Mouse (Mus musculus): Measurements from ENCODE around the gene Mgat4e. TPM values are rescaled to one million over a fixed set of nuclear protein-coding genes. Genes with fewer than 3 reads are reported as not detected.
"Not testable (repeated sequence)": the region's sequence is repeated elsewhere in the genome, so short reads cannot be mapped to it uniquely, and the experiment has no call there.

Gene Mgat4e
- total RNA-seq, 2 experiments from 2014 or later = not detected

DNA sequence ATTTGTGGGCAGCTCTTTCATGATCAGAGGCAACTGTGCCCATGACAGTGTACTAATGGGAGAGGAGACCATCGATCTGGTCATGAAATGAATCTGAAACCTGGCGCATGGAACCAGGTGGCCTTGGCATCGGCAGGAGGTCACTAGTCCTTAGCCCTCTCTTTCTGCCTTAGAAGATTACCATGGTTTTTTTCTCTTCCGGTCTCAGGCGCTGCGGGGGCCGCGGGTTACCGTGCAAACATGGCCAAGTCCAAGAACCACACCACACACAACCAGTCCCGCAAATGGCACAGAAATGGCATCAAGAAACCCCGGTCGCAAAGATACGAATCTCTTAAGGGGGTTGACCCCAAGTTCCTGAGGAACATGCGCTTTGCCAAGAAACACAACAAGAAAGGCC is 31.6 kb downstream of the Mgat4e start:
- not testable (repeated sequence) for DNase-seq (ENCODE audit: low spot score in 2 of 2)
- intact Hi-C loops (cut with DNase I) = loop anchor here (5.0 kb wide), 1 partner anchor 69 kb away; no protein-coding TSS in a partner anchor

DNA sequence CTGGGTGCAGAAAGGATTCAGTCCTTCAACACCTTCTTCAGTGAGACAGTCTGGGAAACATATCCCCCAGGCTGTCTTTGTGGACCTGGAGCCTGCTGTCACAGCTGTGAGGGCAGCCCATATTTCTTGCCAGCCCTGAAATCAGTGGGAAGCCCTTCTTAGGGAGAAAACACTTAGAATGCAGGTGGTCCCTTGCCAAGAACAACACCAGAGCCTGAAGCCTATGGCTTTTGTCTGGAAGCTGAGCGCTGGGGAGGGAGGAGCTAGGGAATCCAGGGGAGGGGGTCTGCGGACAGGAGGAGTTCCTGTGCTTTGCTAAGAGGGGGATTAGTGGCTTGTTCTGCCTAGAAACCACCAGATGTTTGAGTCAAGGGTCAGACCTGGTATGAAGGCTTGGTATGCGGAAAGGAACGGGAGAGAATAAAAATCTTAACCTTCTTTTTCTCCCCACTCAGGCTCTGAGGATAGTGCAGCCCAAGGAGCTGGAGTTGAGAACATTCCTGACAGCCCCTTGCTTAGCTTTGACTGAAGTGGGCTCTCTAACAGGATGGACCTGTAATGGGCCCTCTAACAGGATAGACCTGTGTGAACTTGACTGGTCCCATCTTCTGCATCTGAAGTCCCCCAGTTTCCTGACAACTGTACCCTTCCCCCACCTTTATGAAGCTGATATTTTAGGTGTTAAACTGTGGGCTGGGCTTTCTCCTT is 32.8 kb downstream of the Mgat4e start:
- intact Hi-C loops (cut with DNase I) = loop anchor here (5.0 kb wide), 1 partner anchor 71 kb away; no protein-coding TSS in a partner anchor
- no peak for DNase-seq (ENCODE audit: low spot score in 2 of 2)

DNA sequence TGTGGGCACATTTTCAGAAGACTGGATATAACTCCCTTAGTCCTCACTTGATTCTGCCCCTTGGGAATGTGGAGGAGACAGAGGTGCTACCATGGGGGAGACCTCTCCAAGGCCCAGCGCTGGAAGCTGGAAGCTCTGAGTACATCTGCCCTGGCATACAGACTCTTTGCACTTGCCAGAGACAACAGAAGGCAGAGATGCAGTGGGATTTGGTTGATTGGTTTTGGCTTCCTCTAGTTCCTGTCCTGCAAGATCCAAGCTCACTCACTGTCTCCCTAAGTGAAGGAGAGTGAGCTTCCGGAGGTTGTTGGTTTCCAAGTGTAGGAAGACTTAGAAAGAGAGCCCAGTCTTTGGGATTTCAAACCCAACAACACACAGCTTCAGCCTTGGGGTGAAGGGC is 33.6 kb downstream of the Mgat4e start:
- intact Hi-C loops (cut with DNase I) = loop anchor here (5.0 kb wide), 1 partner anchor 71 kb away; no protein-coding TSS in a partner anchor
- no peak for DNase-seq (ENCODE audit: low spot score in 2 of 2)

DNA sequence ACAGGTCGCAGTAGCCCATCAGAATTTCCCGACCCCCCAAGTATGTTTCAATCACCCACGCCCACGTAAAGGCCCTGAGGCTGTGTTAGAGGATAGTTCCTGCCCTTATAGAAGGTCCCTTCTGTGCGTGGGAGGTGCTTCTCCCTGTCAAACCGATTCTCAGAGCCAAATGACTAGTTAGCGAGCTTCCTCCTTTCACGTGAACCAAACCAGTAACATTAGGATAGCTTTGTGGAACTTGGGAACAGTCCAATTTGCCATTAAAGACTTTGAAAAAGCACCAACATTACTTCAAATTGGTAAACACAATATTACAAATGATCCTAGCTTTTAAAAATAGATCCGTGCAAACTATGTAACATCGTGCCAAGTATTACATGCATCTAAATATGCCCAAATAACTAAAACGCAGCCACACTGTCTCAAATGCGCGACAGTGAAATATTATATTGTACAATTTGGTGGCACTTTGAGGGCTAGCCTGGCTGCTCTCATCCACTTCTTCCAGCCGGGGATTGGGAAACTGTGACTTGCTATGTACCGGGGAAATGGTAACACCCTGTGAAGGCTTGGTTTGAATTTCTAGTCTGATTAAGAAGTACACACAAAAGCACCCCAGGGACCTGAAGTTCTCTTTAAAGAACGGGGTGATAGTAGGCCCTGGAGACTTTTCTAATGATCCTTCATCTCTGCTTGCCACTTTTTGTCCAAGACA is 35.4 kb downstream of the Mgat4e start:
- intact Hi-C loops (cut with DNase I) = no loop called here
- no peak for DNase-seq (ENCODE audit: low spot score in 2 of 2)

DNA sequence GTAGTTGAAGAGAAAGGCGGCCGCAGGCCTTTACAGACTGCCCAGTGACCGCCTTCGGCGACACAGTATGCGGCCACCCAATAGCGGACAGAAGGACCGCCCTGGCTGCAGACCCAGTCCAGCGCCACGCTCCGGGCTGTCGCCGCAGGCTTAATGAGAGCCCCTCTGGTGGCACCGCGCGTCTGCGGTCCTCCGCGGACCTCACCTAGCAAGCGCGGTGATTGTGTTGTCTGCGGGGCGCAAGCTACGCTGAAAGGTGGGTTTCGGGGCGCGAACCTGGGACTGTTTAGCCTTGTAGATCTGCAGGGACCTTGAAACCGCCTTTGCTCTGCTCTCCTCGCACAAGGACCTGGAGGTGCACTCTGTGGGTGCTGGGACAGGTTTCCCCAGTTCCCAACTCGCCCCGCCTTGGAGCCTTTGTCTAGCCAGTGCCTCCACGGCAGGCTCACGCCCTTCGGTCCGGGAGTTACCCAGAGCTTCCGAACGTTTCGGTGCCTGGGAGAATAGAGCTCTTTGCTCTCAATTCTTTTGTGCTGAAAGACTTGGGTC is 36.1 kb downstream of the Mgat4e start:
- intact Hi-C loops (cut with DNase I) = no loop called here

DNA sequence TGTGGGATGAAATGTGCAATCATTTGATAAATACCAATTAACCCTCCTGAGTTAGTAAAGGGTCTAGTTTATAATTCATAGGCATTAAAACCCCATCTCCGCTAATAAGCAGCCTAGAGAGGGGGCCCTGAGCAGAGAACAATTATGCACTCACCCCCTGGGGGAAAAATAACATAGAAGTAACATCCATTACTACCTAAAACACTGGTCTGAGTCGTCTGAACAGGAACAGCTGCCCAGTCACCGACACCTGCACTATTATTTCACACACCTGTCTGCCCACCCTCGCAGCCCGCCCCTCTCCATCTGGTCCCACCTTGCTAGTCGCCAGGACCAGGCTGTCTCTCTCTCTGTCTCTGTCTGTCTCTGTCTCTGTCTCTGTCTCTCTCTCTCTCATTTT is 36.9 kb downstream of the Mgat4e start:
- intact Hi-C loops (cut with DNase I) = no loop called here

More for the DNA sequence above, 36.1 kb downstream of the Mgat4e start:
- DNase-seq (ENCODE audit: low spot score in 2 of 2) = no peak

DNA sequence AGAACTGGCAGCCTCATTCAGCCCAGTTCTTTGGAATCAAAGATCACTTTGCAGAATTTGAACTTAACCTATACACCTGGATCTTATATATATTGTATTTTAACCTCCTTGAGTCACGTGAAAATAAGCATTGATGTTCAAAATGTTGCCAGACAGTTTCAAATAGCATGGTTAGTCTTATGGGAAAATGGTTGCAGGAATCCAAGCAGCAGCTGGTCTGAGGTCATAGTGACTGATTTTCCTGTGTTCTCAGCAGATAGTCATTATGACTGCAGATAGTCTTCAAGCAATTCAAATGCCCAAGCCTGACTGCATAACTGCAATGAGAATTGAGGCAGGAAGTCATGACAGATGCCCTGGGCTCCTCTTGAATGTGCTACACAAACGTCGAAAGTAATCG is 37.3 kb downstream of the Mgat4e start:
- intact Hi-C loops (cut with DNase I) = no loop called here
- no peak for DNase-seq (ENCODE audit: low spot score in 2 of 2)

More for the DNA sequence above, 36.9 kb downstream of the Mgat4e start:
- DNase-seq (ENCODE audit: low spot score in 2 of 2) = no peak

DNA sequence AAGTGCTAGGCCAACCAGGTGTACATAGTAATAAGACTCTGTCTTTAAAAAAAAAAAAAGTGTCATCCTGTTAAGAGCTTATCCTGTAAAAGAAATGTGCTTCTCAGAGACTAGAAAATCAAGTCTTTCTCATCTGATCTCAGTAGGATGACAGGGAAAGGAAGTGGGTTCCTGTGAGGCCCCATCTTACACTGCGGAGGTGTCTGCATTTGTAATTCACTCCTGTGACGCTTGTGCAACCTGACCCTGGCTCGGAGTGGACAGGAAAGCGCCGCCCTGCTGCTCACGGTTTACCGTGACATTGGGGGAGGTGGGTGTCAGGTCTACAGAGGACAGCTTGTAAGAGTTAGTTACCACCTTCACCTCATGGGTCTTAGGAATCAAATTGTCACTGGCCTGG is 39.5 kb downstream of the Mgat4e start:
- intact Hi-C loops (cut with DNase I) = no loop called here
- DNase-seq (ENCODE audit: low spot score in 2 of 2) = no peak

DNA sequence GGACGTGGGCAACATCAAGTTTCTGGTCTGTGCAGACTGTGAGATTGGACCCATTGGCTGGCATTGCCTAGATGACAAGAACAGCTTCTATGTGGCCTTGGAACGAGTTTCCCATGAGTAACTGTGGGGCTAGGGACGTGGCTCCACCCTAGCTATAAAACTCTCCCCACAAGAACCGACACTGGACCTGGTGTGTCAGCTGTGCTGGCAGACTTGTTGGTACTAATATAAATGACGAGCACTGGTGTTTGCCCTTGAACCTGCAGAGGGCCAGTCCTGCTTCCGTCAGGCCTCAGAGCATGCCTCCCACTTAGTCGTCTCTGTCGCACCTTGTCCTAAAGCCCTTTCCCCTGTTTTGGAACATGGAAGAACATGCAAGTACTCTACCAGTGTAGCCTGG is 43.3 kb downstream of the Mgat4e start:
- DNase-seq (ENCODE audit: low spot score in 2 of 2) = no peak
- intact Hi-C loops (cut with DNase I) = no loop called here

DNA sequence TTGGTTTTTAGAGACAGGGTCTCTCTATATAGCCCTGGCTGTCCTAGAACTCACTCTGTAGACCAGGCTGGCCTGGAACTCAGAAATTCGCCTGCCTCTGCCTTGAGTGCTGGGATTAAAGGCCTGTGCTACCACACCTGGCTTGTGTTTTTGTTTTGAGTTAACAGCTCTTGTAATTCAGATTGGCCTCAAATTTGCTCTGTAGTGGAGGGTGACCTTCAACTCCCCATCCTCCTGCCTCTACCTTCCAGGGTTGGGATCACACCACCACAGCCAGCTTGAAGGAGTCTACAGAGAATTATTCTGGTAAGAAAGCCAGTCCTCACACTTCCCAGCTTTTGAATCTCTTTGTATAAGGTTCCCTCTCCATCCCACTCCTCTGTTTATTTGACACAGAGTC is 48.6 kb downstream of the Mgat4e start:
- DNase-seq (ENCODE audit: low spot score in 2 of 2) = no peak
- intact Hi-C loops (cut with DNase I) = no loop called here

DNA sequence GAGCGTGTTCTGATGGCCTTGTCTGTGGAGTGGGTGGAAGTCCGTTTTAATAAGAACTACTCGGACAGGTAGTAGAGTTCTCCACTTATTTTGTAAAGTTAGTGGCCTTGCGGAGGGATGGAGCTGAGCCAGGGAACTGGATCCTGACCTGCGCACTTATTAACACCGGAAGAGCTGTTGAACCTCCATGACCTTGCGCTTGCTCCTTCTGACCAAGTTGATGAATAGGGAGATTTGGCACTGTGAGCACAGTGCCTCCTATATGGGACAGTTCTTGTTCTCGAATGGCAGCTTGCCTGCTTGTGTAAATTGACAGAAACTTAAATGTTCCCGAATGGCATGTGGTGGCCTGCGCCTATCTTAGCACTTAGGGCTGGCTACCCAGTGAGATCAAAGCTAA is 53.5 kb downstream of the Mgat4e start:
- DNase-seq (ENCODE audit: low spot score in 2 of 2) = no peak
- intact Hi-C loops (cut with DNase I) = no loop called here

DNA sequence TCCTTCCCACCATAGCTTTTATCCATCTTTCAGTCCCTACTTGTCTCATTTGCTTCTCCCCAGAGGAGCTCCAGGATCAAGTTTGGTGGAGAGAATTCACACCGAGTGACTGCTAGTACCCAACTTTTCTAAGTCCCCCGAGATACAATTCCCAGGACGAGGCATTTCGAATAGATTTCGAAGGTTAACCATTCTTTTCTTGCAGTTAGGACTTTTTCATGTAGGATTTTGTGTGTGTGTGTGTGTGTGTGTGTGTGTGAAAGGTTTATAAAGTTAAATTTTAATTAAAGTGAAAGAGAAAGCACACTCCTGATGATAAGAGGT is 54.3 kb downstream of the Mgat4e start:
- no peak for DNase-seq (ENCODE audit: low spot score in 2 of 2)
- intact Hi-C loops (cut with DNase I) = no loop called here

DNA sequence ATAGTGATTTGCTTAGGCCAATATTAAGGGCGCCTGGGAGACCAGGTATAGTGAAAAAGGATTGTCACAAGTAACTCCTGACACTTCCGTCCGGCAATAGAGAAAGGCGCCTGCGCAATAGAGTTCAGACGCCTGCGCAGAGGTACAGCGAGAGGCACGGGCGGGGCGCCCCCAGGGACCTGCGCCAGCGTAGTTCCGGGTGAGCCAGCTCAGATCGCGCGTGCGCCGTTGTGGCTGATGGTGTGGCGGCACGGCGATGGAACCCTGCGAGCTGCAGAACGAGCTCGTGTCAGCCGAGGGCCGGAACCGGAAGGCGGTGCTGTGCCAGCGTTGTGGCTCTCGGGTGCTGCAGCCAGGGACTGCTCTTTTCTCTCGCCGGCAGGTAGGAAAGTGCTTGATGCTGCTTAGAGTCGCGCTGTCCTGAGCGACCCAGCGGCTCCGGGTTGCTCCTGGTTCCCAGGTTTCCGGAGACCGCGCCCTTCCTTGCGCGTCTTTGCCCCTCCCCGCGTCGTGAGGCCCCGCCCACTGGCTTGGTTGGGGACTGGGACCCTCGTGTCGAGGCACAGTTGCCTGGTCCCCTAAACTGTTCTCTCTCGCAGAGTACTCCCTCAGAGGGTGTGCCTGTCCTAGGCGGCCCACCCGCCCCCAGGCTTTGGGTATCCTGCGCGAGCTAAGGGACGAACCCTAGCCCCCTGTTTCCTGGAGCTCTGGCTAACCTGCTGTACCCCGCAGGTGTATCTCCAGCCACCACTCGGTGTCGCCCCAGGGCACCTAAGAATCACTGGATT is 54.9 kb downstream of the Mgat4e start, which contains the start of gene Rabif:
Rabif (plus strand) TSS at position 221 of the 788 bp plus-strand sequence.
- intact Hi-C loops (cut with DNase I) = no loop called here
- DNase-seq (ENCODE audit: low spot score in 2 of 2) = peak; percentile 99 to 100

DNA sequence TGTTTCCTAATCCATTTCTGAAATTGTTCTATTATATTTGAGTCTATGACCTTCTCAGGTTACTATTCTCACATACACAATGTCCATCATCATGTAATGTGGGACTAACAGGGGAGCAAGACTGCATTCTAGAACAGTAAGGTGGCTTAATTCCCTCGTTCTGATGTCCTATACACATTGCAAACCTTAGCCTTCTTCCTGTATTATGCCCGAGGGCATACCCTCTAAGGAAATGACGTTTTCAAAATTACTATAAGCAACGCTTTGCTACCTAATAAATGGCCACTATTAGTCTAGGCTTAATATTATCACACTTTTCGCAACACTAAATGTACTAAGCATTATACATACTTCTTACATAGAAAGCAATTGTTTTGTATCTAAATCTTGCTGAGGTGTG is 55.5 kb downstream of the Mgat4e start:
- DNase-seq (ENCODE audit: low spot score in 2 of 2) = no peak
- intact Hi-C loops (cut with DNase I) = no loop called here

DNA sequence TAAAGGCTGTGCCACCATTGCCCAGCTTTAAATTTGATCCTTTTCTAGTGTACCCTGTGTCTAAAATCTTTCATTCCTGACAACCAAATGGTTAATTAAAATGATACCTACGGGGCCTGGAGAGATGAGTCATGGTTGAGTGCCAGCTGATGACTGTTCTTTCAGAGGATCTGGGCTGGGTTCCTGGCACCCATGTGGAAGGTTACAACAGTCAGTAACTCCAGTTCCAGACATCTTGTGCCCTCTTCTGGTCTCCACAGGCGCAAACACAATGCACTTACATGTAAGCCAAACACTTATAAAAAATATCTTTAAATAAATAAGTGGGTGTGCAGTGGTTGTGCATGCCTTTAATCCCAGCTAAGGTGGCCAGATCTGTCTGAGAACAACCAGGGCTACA is 56.0 kb downstream of the Mgat4e start:
- intact Hi-C loops (cut with DNase I) = no loop called here
- no peak for DNase-seq (ENCODE audit: low spot score in 2 of 2)

DNA sequence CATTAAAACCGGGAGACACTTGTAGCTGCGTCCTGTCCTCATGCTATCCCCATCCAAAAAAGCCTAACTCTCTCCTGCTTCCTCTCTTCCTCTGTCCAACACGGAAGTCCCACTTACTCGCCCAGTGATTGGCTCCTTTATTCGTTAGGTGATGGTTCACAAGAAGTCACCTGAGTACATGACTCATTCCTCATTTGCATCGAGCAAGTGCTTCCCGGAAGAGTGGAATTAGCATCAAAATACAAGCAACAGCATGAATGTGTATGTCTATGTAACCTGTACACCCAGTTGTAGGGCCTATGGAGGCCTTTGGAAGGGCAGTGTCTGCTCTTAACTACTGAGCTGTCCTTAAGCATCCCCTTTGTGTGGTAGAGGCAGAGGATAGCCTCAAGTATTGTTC is 57.2 kb downstream of the Mgat4e start:
- no peak for DNase-seq (ENCODE audit: low spot score in 2 of 2)
- intact Hi-C loops (cut with DNase I) = no loop called here

Data from left cerebral cortex, postnatal 25 days (tissue).